Mouse (Mus musculus) MEL (cell line): ENCODE data around the gene Cga. TPM values are rescaled to one million over a fixed set of nuclear protein-coding genes. Genes with fewer than 3 reads are reported as not detected.

ENCODE experiments used
- DNase-seq: peaks from one replicate; pipeline ENCODE4 v3.0.0; 2011; ENCODE audit warnings: low read depth, low spot score
- H3K27ac ChIP-seq: 2 replicates; pipeline ENCODE4 v1.5.1; 2012; ENCODE audit warnings: low read depth, mild to moderate bottlenecking, control low read depth, low read length, moderate library complexity; ENCODE audit not compliant: control insufficient read depth
- H3K27me3 ChIP-seq, 2 experiments: fragments of 150-350 bp in 1 of 2; sonication (generic) in 1 of 2; 2 replicates each; pipeline ENCODE4 v1.6.1; 2012; ENCODE audit warnings: low read length in 2 of 2, mild to moderate bottlenecking in 2 of 2, improper control_type of control experiment in 1 of 2, moderate library complexity in 1 of 2; ENCODE audit not compliant: insufficient read depth in 2 of 2, control insufficient read depth in 1 of 2
- H3K36me3 ChIP-seq, 2 experiments: 2 replicates each; pipeline ENCODE4 v1.6.1; 2012 to 2014; ENCODE audit warnings: low read length in 2 of 2, improper control_type of control experiment in 1 of 2, inconsistent platforms in 1 of 2, mild to moderate bottlenecking in 1 of 2; ENCODE audit not compliant: insufficient read depth in 2 of 2, control insufficient read depth in 1 of 2
- H3K4me1 ChIP-seq, 2 experiments: fragments of 150-350 bp in 1 of 2; sonication (generic) in 1 of 2; 2 replicates each; pipeline ENCODE4 v1.6.1; 2012; ENCODE audit warnings: low read length in 2 of 2, improper control_type of control experiment in 1 of 2, mild to moderate bottlenecking in 1 of 2; ENCODE audit not compliant: insufficient read depth in 2 of 2, control insufficient read depth in 1 of 2
- H3K4me3 ChIP-seq, 2 experiments: fragments of 150-350 bp in 1 of 2; sonication (generic) in 1 of 2; 2 replicates each; pipeline ENCODE4 v1.5.1; 2012; ENCODE audit warnings: low read depth in 2 of 2, low read length in 2 of 2, mild to moderate bottlenecking in 2 of 2, moderate library complexity in 2 of 2, control low read depth in 1 of 2, improper control_type of control experiment in 1 of 2; ENCODE audit not compliant: control insufficient read depth in 1 of 2, insufficient read depth in 1 of 2
- H3K79me2 ChIP-seq: 2 replicates; pipeline ENCODE4 v1.6.1; 2012; ENCODE audit warnings: mild to moderate bottlenecking, low read length, moderate library complexity; ENCODE audit not compliant: control insufficient read depth, poor library complexity, insufficient read depth
- H3K9ac ChIP-seq: 2 replicates; pipeline ENCODE4 v1.6.1; 2012; ENCODE audit warnings: low read depth, mild to moderate bottlenecking, control low read depth, low read length, moderate library complexity; ENCODE audit not compliant: control insufficient read depth, poor library complexity, severe bottlenecking
- H3K9me3 ChIP-seq: fragments of 150-350 bp; sonication (generic); replicated peaks from 2 replicates; pipeline ENCODE4 v1.6.1; 2012; ENCODE audit warnings: mild to moderate bottlenecking, low read length, improper control_type of control experiment, moderate library complexity; ENCODE audit not compliant: insufficient read depth
- CHD2 ChIP-seq: IDR thresholded peaks from 2 replicates; pipeline ENCODE4 v1.6.1; 2011; ENCODE audit warnings: low read length, improper control_type of control experiment
- CTCF ChIP-seq, 3 experiments: IDR thresholded peaks in 2 of 3; conservative IDR thresholded peaks in 1 of 3; 2 replicates each; pipeline ENCODE4 v1.5.1; 2011 to 2012; ENCODE audit warnings: low read length in 3 of 3, low read depth in 2 of 3, mild to moderate bottlenecking in 2 of 3, improper control_type of control experiment in 1 of 3, inconsistent platforms in 1 of 3, mixed read lengths in 1 of 3, moderate library complexity in 1 of 3; ENCODE audit not compliant: control insufficient read depth in 1 of 3, insufficient read depth in 1 of 3, poor library complexity in 1 of 3, severe bottlenecking in 1 of 3
- E2F4 ChIP-seq: IDR thresholded peaks from 2 replicates; pipeline ENCODE4 v1.6.1; 2011; ENCODE audit warnings: low read depth, low read length, improper control_type of control experiment, borderline replicate concordance
- EP300 ChIP-seq, 2 experiments: IDR thresholded peaks; 2 replicates each; pipeline ENCODE4 v1.6.1; 2011; ENCODE audit warnings: improper control_type of control experiment in 2 of 2, low read length in 2 of 2, low read depth in 1 of 2, mild to moderate bottlenecking in 1 of 2
- ETS1 ChIP-seq: IDR thresholded peaks from 2 replicates; pipeline ENCODE4 v1.6.1; 2012; ENCODE audit warnings: low read depth, mild to moderate bottlenecking, inconsistent platforms, low read length, improper control_type of control experiment, moderate library complexity
- HCFC1 ChIP-seq: IDR thresholded peaks from 2 replicates; pipeline ENCODE4 v1.6.1; 2012; ENCODE audit warnings: low read depth, mild to moderate bottlenecking, inconsistent platforms, low read length, improper control_type of control experiment, moderate library complexity
- JUND ChIP-seq: IDR thresholded peaks from 2 replicates; pipeline ENCODE4 v1.6.1; 2011; ENCODE audit warnings: low read depth, mild to moderate bottlenecking, improper control_type of control experiment, low read length
- MAZ ChIP-seq: IDR thresholded peaks from 2 replicates; pipeline ENCODE4 v1.6.1; 2012; ENCODE audit warnings: low read depth, mild to moderate bottlenecking, inconsistent platforms, low read length, improper control_type of control experiment
- MEF2A ChIP-seq: IDR thresholded peaks from 2 replicates; pipeline ENCODE4 v1.6.1; 2014; ENCODE audit warnings: low read depth, mild to moderate bottlenecking, inconsistent platforms, low read length, improper control_type of control experiment; ENCODE audit not compliant: poor library complexity, insufficient replicate concordance, severe bottlenecking; ENCODE audit errors: extremely low read depth
- MXI1 ChIP-seq: IDR thresholded peaks from 2 replicates; pipeline ENCODE4 v1.6.1; 2011; ENCODE audit warnings: mild to moderate bottlenecking, low read depth, low read length, improper control_type of control experiment
- MYC ChIP-seq: IDR thresholded peaks from 2 replicates; pipeline ENCODE4 v1.6.1; 2011; ENCODE audit warnings: low read depth, mild to moderate bottlenecking, low read length, improper control_type of control experiment, moderate library complexity
- NELFE ChIP-seq: IDR thresholded peaks from 2 replicates; pipeline ENCODE4 v1.6.1; 2011; ENCODE audit warnings: low read depth, low read length, improper control_type of control experiment
- POLR2A ChIP-seq, 2 experiments: IDR thresholded peaks; 2 replicates each; pipeline ENCODE4 v1.6.1; 2011 to 2012; ENCODE audit warnings: low read length in 2 of 2, mild to moderate bottlenecking in 2 of 2, control low read depth in 1 of 2, improper control_type of control experiment in 1 of 2, low read depth in 1 of 2, moderate library complexity in 1 of 2; ENCODE audit not compliant: control insufficient read depth in 1 of 2, insufficient read depth in 1 of 2, poor library complexity in 1 of 2
- POLR2AphosphoS5 ChIP-seq: IDR thresholded peaks from 2 replicates; pipeline ENCODE4 v1.6.1; 2012; ENCODE audit warnings: low read depth, borderline replicate concordance, mild to moderate bottlenecking, inconsistent platforms, low read length, moderate library complexity, mixed read lengths
- RCOR1 ChIP-seq: IDR thresholded peaks from 2 replicates; pipeline ENCODE4 v1.6.1; 2012; ENCODE audit warnings: low read depth, mild to moderate bottlenecking, inconsistent platforms, low read length, improper control_type of control experiment
- SIN3A ChIP-seq: IDR thresholded peaks from 2 replicates; pipeline ENCODE4 v1.6.1; 2012; ENCODE audit warnings: low read length, improper control_type of control experiment, inconsistent platforms
- SMC3 ChIP-seq: IDR thresholded peaks from 2 replicates; pipeline ENCODE4 v1.6.1; 2011; ENCODE audit warnings: low read depth, low read length, improper control_type of control experiment
- TAL1 ChIP-seq: IDR thresholded peaks from 2 replicates; pipeline ENCODE4 v1.6.1; 2012; ENCODE audit warnings: mild to moderate bottlenecking, inconsistent platforms, low read length, moderate library complexity, mixed read lengths
- TBP ChIP-seq: IDR thresholded peaks from 2 replicates; pipeline ENCODE4 v1.8.0; 2011; ENCODE audit warnings: low read depth, low read length, improper control_type of control experiment
- TCF12 ChIP-seq: IDR thresholded peaks from 2 replicates; pipeline ENCODE4 v1.6.1; 2014; ENCODE audit warnings: low read depth, mild to moderate bottlenecking, inconsistent platforms, low read length, improper control_type of control experiment, moderate library complexity
- USF2 ChIP-seq, 2 experiments: IDR thresholded peaks; 2 replicates each; pipeline ENCODE4 v1.6.1; 2011 to 2012; ENCODE audit warnings: improper control_type of control experiment in 2 of 2, low read length in 2 of 2, borderline replicate concordance in 1 of 2, inconsistent platforms in 1 of 2, low read depth in 1 of 2, mild to moderate bottlenecking in 1 of 2; ENCODE audit not compliant: insufficient read depth in 1 of 2
- ZC3H11A ChIP-seq: IDR thresholded peaks from 2 replicates; pipeline ENCODE4 v1.6.1; 2012; ENCODE audit warnings: low read depth, mild to moderate bottlenecking, inconsistent platforms, low read length, improper control_type of control experiment
- polyA plus RNA-seq, 2 experiments: library from polyadenylated mRNA; stranded (reverse) in 1 of 2; unstranded in 1 of 2; fragments of >175 nt in 1 of 2; fragments of >200 nt in 1 of 2; gene quantifications; 2 replicates each; pipeline versions ENCODE4 v1.2.1 to v1.2.4; 2012; ENCODE audit warnings: low replicate concordance in 2 of 2, low read depth in 1 of 2; ENCODE audit not compliant: insufficient read length in 2 of 2, insufficient read depth in 1 of 2, missing spikeins in 1 of 2
- total RNA-seq: library from RNA; depleted of rRNA; stranded (reverse); fragments of 300-350 nt; gene quantifications from 2 replicates; pipeline ENCODE4 v1.2.3, GENCODE M21; 2012

Gene Cga
- total and polyA plus RNA-seq, 3 experiments, result not detected

DNA sequence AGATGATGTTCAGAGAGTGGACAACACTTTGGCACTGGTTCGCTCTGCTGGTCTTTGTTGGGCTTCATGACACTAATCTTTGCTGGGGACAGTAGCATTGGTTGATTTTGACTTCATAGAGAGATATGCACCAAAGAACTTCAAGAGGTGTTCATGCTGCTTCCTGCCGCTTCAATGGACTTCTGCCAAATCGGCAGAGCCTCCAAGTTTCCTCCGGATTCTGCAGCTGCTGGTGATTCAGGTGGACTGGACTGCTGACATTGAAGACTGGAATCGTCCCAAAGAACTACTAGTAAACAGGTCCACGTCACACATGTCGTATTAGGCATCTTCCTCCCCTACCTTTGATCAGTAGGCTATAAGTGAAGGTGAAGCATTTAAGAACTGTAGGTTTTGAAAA lies 41.5 kb upstream of the Cga start:
- no peak overlapping the region for H3K4me3 ChIP-seq
- no peak for TF ChIP-seq MEF2A
- no peak for TF ChIP-seq TCF12
- no peak for TF ChIP-seq ETS1
- TF ChIP-seq MYC, result no peak
- no peak for TF ChIP-seq CHD2
- TF ChIP-seq EP300 (IDR thresholded peaks at IDR 0.05; ENCODE audit: low read depth in 1 of 2, low read length in 2 of 2), result no peak
- TF ChIP-seq ZC3H11A, result no peak
- no peak for TF ChIP-seq TAL1
- TF ChIP-seq MAZ, result no peak
- no peak for TF ChIP-seq NELFE
- TF ChIP-seq POLR2AphosphoS5, result no peak
- no peak for TF ChIP-seq TBP
- TF ChIP-seq E2F4, result no peak
- TF ChIP-seq JUND, result no peak
- TF ChIP-seq RCOR1, result no peak
- TF ChIP-seq, all 39 proteins: peak for 0
- Histone ChIP-seq H3K36me3 (peaks cover 6 to 9% of the 10 kb centered on the region in 2 experiments), H3K9ac (no peak overlapping the region), H3K27ac (no peak overlapping the region), H3K4me1 (peaks cover 0 to 3% of the 10 kb centered on the region in 2 experiments; a peak in 2 of 4 replicates), H3K9me3 (no peaks in the 10 kb centered on the region), H3K27me3 (no peaks in the 10 kb centered on the region), H3K79me2 (peaks cover 24% of the 10 kb centered on the region)
- DNase-seq, result no peak

DNA sequence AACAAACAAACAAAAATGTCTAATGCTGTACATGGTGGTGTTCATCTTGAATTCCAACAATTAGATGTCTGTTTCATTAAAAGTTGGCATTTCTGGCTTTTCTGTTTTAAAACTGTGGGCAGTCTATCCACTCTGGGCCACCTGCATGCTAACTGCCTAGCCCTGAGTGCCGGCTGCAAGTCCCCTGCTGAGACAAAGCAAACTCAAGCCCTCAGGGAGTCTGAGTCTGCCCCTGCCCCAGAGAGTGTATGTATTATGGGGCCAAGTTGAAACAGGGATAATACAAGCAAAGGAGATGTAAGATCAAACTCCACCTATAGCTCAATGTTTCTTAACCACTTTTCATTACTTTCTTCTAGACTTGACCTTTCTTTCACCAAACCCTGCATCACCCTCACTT lies 37.6 kb upstream of the Cga start:
- Histone ChIP-seq H3K9ac (no peak overlapping the region), H3K9me3 (no peaks in the 10 kb centered on the region), H3K36me3 (peaks cover 7 to 9% of the 10 kb centered on the region in 2 experiments), H3K79me2 (peaks cover 36% of the 10 kb centered on the region), H3K27ac (no peak overlapping the region), H3K4me1 (peaks cover under 1 to 4% of the 10 kb centered on the region in 2 experiments; a peak in 3 of 4 replicates), H3K4me3 (no peak overlapping the region), H3K27me3 (no peaks in the 10 kb centered on the region)
- no peak for DNase-seq
- TF ChIP-seq CTCF (IDR thresholded peaks at IDR 0.05 in 2 of 3, conservative IDR thresholded peaks at IDR 0.05 in 1 of 3; ENCODE audit: control insufficient read depth in 1 of 3, insufficient read depth in 1 of 3, low read depth in 2 of 3, low read length in 3 of 3, poor library complexity in 1 of 3, severe bottlenecking in 1 of 3) (no peak), TAL1 (no peak), EP300 (IDR thresholded peaks at IDR 0.05; ENCODE audit: low read depth in 1 of 2, low read length in 2 of 2) (no peak), SIN3A (no peak), ZC3H11A (no peak), POLR2A (IDR thresholded peaks at IDR 0.05; ENCODE audit: control insufficient read depth in 1 of 2, insufficient read depth in 1 of 2, low read depth in 1 of 2, low read length in 2 of 2, poor library complexity in 1 of 2) (no peak), USF2 (IDR thresholded peaks at IDR 0.05; ENCODE audit: borderline replicate concordance in 1 of 2, insufficient read depth in 1 of 2, low read depth in 1 of 2, low read length in 2 of 2) (no peak), MXI1 (no peak), HCFC1 (no peak), SMC3 (no peak)
